Mouse (Mus musculus) heart, postnatal 14 days (tissue): Measurements from ENCODE around the gene Olfr655. TPM values are rescaled to one million over a fixed set of nuclear protein-coding genes. Genes with fewer than 3 reads are reported as not detected.

ENCODE experiments used
- DNase-seq, 2 experiments: peaks; one replicate each; pipeline ENCODE4 v3.0.0; 2021 to 2022
- intact Hi-C: fragments of 180-260 bp; cut with DNase I; formaldehyde crosslinking; loops from one replicate; pipeline ENCODE4 v1.15.1; 2025
- long read RNA-seq, 2 experiments: library from polyadenylated mRNA; stranded (forward); transcript quantifications; one replicate each; pipeline ENCODE4 v2.0.0; 2021
- total RNA-seq, 2 experiments: library from RNA; stranded (reverse); gene quantifications; 2 replicates each; pipeline ENCODE4 v1.2.3; 2021

Olfr655 gene
- not detected for total RNA-seq
- long read RNA-seq, experiment 1 = 0 reads
- long read RNA-seq, experiment 2 = 0 reads

DNA sequence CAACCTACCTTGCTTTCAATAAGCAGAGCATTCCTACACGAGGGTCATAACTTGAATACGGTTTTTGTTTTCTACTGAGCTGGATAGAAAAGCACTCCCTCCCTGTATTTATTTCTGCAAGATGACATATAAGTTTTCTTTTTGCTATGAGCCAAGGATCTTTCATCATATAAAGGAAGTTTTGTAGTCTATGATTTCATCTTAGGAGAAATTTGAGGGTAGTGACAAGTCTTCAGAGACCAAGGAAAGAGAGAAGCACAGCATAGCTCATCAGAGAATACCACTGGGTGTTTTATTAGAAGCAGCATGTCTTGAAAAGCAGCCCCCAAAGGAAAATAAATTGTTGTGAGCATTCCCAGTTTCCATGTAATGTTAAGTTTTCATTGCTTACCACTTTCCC lies at the start of gene Olfr655:
TSS of gene Olfr655 (minus strand) at position 101 of the 400 bp plus-strand sequence.
- DNase-seq = no peak

DNA sequence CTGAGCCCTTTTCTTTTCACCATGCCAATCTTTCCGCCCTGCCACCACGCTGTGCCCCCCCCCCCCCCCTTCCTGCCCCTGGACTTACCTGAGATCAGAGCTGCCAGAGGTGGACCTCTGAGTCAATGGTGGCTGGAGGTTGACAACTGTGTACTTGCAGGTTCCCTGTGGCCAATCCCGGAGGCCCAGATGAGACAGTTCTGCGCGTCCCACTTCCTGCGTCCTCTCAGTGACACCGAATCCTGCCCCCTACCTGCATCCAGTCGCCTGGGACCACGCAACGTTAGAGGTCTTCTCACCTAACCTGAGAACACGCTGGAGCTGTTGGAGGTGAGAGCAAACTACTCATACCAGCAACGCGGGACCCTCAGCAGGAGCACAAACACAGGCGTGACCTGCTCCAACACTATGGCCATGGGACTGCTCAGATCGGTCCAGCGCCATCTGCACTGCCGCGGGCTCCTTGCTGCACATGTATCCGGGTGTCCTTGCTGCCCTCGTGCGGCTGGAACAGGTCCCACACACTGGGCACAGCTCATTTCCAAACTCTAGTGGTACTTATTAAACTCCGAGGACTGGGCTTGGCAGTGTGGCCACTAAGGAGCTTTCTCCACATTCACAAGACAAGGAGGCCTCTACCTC lies 45.4 kb upstream of the Olfr655 start, which contains the start of gene Olfr658:
TSS of gene Olfr658 (minus strand) at position 465 of the 642 bp plus-strand sequence.
- intact Hi-C loops = no loop called here

More for the DNA sequence above, at the start of gene Olfr655:
- intact Hi-C loops = loop anchor here (5.0 kb wide), 1 partner anchor 399 kb away; no protein-coding TSS in a partner anchor

DNA sequence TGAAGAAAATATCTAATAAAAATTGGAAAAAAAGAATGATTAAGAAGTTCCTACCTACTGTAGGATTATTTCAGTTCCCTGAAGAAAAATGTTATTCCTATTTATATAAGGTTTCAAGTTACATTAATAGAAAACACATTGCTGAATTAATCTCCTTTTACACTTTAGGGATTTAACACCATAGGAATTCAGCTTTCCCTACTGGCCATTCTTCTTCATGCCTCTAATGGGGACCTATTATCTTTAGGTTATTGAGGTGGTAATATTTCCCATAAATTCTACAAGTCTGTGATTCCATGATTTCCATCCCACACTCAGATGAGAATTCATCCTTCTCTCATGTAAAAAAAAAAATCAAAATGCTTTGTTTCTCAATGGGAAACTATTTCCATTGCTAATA lies 22.9 kb upstream of the Olfr655 start, which contains the start of gene Olfr657:
TSS of gene Olfr657 (plus strand) at position 301 of the 400 bp plus-strand sequence.
- intact Hi-C loops = no loop called here
- no peak for DNase-seq

More for the DNA sequence above, 45.4 kb upstream of the Olfr655 start, which contains the start of gene Olfr658:
- peak; percentile 18 for DNase-seq

DNA sequence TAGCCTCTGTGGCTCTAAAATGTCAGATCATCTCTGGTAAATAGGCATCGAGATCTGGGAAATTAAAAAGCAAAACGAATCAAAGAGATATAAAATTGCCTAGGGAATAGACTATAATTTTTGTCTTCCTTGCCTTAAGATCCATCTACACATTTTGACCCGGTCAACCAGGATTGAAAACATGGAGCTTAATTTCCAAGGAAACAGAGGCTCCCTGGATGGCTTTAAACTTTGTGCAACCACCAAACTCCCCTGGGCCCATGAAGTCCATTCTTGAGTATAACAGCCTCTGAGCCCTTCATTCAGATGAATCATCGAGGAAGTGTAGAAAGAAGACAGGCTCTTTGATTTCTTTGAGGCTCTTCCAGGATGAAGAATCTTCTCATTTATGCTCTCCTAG lies 12.1 kb upstream of the Olfr655 start, which contains the start of gene Olfr656:
TSS of gene Olfr656 (plus strand) at position 301 of the 400 bp plus-strand sequence.
- DNase-seq = no peak
- intact Hi-C loops = no loop called here

DNA sequence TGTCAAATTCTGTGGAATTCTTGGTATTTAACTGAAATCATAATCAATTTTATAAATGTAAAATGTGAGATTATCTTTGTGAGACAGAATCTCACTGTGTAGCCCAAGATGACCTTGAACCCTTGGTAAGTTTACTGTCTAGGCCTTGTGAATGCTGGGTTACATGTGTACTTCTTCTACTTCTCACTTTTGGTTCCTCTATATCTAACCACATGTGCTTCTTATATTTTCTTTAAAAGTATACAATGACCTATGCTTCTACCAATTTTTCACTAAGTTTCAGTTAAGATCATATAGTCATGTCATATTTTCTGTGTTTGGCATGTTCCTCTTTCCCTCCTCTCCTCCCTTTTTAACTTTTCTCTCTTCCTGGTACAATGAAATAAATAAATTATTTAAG lies 3.1 kb upstream of the Olfr655 start:
- intact Hi-C loops = loop anchor here (5.0 kb wide), 1 partner anchor 402 kb away; no protein-coding TSS in a partner anchor
- DNase-seq = no peak

DNA sequence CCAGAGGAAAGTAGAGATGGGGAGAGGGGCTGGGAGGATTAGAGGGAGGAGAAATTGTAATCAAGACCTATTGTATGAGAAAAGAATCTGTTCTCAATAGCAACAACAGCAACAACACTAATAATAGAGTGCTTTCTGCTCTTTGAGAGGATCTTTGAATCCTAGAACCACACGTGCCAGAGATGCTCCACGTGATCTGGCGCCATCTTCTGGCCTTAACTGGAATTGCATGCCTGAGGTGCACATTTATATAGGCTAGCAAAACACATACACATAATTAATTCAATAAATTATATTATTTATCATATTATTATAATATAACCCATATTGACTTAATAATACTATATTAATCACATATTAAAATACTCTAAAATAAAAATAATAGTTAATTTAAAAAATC lies 1.6 kb upstream of the Olfr655 start:
- peak; percentile 9 to 50 for DNase-seq
- intact Hi-C loops = loop anchor here (5.0 kb wide), 1 partner anchor 401 kb away; no protein-coding TSS in a partner anchor

DNA sequence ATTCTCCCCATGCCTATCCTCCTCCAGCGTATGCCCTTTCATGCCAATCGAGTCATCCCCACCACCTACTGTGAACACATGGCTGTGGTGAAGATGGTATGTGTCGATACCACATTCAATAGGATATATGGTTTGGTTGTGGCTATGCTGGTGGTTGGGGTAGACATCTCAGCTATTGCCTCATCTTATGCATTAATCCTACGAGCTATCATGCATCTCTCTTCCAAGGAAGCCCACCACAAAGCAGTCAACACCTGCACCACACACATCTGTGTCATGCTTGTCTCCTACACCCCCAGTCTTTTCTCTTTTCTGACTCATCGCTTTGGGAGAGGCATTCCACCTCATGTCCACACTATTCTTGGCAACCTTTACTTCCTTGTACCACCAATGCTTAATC lies 13.3 kb downstream of the Olfr655 start:
- intact Hi-C loops = no loop called here

DNA sequence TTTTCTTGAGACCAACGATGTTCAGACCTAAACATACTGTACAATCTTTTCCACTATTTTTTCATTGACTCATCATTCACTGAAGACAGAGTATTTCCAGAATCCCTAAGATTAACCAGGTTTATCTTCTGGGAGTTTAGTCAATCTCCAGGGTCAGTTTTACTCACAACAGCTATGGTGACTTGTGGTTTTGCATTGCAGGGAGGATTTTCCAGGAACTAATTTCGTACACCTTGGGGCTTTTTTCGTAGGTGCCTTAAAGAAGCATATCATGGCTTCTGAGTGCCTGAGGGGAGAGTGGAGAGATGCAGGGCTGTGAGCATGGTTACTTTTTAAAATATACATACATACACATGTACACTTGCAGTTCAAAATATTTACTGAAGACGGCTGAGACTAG lies 14.9 kb downstream of the Olfr655 start, which contains the start of gene Olfr654:
TSS of gene Olfr654 (plus strand) at position 301 of the 400 bp plus-strand sequence.
- intact Hi-C loops = no loop called here
- no peak for DNase-seq

More for the DNA sequence above, 13.3 kb downstream of the Olfr655 start:
- DNase-seq = no peak

DNA sequence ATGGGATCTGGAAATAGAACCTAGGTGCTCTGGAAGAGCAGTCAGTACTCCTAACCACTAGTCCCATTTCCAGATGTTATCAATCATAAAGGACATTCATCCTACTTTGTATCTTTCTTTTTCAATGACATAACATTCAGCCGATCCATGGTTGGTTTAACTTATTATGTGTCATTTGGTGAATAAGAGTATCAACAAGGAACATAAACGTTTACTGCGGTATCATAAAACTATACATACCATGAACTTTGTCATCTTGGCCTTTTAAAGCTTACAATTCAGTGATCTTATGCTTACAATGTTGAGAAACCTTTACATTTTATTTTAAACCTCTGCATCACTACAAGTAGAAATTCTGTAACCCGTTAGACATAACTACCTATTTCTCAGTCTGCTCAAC lies 20.1 kb downstream of the Olfr655 start:
- intact Hi-C loops = no loop called here
- no peak for DNase-seq

DNA sequence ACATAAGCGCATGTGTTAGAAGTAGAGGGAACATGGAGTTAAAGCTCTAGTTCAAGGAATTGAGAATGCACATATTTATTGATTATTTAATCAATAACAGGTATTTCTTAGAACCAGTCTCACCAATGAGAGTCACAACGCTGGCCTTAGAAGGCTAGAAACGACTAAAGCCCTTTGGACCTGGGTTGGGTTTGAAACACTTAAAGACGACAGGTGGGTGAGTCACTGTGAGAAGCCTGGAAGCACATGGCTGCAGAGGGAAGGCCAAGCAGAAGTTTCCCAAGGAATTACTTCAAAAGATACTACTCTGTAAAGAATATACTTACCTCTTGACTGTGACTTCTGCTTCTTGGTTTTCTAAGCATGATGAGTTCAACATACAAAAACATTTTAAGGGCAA lies 20.7 kb downstream of the Olfr655 start:
- DNase-seq = no peak
- intact Hi-C loops = no loop called here

DNA sequence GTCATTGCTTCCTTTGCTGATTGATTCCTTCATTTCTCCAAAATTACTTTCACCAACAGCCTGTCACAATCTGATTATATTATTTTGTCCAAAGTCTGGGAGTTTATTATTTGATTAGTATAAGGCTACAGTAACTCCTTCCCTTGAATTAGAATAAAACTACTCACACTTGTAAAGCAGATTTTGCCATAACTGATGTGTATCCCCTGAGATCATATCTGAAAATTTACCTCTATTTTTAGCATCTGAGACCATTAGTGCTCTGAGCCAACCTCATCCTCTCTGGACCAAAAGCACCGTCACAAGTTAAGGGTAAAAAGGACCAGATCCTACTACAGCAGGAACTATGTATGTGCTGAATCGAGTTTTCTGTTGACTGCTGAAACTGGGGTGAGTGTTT lies 24.6 kb downstream of the Olfr655 start, which contains the start of gene Olfr653:
TSS of gene Olfr653 (plus strand) at position 301 of the 400 bp plus-strand sequence.
- intact Hi-C loops = no loop called here
- no peak for DNase-seq

DNA sequence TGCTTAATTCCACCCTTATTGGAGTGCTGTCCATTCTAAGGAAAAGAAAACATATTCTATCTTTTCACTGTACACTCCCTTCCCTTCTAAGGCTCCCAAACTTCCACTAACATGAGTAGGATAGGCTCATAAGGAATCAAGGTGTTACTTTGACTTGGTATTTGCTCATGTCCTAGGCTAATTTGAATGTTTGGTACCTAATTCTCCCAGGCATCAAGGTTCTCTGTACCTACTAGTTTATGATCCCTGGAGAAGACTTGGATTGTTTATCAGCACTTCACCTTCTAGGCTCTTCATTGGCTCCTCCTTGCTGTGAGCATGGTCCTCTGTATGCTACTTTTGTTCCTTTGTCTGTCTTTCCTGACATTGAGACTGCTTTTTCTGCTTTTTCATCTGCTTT lies 41.0 kb downstream of the Olfr655 start, which contains the start of gene Olfr652:
TSS of gene Olfr652 (plus strand) at position 301 of the 400 bp plus-strand sequence.
- no peak for DNase-seq
- intact Hi-C loops = no loop called here

DNA sequence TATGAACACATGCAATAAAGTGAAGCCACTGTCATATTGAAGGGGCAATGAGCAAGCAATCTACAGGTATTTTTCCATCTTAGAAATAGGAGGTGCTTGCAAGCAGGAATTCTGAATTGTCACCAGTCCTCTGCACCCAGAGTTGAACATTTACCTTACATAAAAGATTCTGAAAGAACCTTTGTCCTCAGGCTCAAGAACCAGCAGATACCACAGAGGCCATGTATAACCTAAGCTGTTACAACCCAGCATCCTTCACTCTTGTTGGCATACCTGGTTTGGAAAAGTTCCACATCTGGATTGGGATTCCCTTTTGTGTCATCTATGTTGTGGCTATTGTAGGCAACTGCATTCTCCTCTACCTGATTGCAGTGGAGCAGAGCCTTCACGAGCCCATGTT lies 48.9 kb downstream of the Olfr655 start:
- intact Hi-C loops = no loop called here
- no peak for DNase-seq

DNA sequence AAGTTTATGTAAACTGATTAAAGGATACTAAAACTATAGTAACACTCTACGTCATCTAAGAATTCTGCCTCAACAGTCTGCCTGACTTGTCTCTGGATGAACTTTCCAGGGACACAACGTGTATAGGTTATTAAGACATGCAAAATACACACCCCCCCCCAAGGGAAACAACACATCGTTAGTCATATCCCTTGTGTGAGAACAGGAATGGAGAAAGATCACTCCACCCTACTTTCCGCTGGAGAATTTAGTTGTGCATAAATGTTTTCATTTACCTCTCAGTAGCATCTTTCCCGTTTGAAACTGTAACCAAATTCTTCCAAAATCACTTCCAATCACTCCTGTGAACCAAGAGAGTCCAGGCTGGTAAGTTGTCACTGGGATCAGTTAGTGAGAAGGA lies 51.7 kb downstream of the Olfr655 start, which contains the start of gene Olfr651:
TSS of gene Olfr651 (plus strand) at position 301 of the 400 bp plus-strand sequence.
- DNase-seq = no peak
- intact Hi-C loops = no loop called here

Other genes with a start within 250 kb of the Olfr655 start
- gene Trim12c, start 248.4 kb downstream of the Olfr655 start, total RNA-seq = 1 to 10 TPM; 5.4 to 6.5 TPM
- not detected for gene Trim30b, start 231.9 kb downstream of the Olfr655 start, total RNA-seq
- gene Trim30c, start 200.9 kb downstream of the Olfr655 start, total RNA-seq = under 1 TPM; 0.12 to 0.17 TPM
- gene Trim30a, start 136.6 kb downstream of the Olfr655 start, total RNA-seq = 1 to 10 TPM; 2.7 to 3.1 TPM
- gene Trim30d, start 93.9 kb downstream of the Olfr655 start, total RNA-seq = 1 to 10 TPM in 1 of 2 experiments, under 1 TPM in 1; 0.45 to 1.2 TPM
- not detected for gene Olfr651, start 51.6 kb downstream of the Olfr655 start, total RNA-seq
- gene Olfr652, start 40.9 kb downstream of the Olfr655 start, total RNA-seq = not detected
- not detected for gene Olfr653, start 24.5 kb downstream of the Olfr655 start, total RNA-seq
- gene Olfr654, start 14.8 kb downstream of the Olfr655 start, total RNA-seq = not detected
- not detected for gene Olfr656, start 12.2 kb upstream of the Olfr655 start, total RNA-seq
- not detected for gene Olfr657, start 23.0 kb upstream of the Olfr655 start, total RNA-seq
- gene Olfr658, start 45.5 kb upstream of the Olfr655 start, total RNA-seq = not detected
- not detected for gene Olfr659, start 65.0 kb upstream of the Olfr655 start, total RNA-seq
- not detected for gene Olfr661, start 84.7 kb upstream of the Olfr655 start, total RNA-seq
- gene Usp17le, start 175.7 kb upstream of the Olfr655 start, total RNA-seq = not detected
- not detected for gene Usp17lb, start 240.8 kb upstream of the Olfr655 start, total RNA-seq